Mouse (Mus musculus) thymus, postnatal 25 days (tissue): ENCODE data around the gene Lrrc25.

Experiments
- DNase-seq: peaks from one replicate; pipeline ENCODE4 v3.0.0; 2022

The Lrrc25 gene

DNA sequence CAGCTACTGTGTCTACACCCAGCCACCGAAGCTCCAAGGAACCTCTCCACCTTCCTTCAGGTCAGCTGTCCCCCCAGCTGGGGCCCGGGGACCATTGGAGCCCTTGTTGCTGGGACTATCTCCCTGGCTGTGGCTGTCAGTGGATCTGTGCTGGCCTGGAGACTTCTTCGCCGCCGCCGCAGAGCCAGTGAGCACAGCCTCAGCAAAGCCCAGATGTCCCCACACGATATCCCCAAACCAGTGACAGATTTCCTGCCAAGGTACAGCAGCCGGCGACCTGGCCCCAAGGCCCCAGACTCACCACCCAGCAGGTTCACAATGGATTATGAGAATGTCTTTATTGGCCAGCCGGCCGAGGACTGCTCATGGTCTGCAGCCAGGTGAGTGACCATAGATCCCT is 2.0 kb downstream of the Lrrc25 start:
- DNase-seq, result no peak

DNA sequence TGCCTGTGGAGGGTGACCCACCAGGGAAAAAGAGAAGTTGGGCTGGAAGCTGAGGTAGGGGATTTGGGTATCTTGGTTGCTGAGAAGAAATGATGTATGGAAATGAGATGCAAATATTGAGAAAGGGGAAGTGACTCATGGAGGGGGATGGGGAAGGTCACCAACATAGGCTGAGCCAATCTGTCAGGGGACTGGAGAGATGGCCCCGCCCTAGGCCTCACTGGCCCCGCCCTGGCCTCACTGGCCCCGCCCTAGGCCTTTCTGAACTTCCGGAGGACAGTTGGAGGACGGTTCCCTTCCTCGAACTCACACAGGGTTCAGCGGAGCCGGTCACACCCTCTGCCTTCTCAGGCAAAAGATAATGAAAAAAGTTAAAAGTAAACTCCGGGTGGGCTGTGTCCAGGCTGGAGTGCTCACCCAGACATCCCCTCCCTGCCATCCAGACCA is 3.0 kb downstream of the Lrrc25 start:
- DNase-seq, result peak; percentile 42

DNA sequence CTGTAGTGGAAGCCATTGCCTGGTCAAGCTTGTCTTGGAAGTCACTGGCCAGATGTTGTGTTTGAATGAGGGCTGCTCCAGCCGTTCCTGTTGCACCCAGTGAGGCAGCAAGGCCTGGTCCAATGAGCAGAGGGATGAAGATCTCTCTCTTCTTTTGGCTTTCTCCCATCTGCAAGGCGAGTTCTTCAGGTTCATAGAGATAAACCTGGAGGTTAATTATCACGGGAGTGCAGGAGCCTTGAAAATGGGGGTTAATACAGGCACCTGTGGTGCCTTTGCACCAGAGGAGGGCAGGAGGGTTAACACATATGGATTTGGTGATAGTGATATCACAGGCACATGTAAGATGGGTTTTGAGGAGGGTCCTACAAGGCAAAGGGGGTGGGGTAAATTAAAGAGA is 6.3 kb downstream of the Lrrc25 start:
- no peak for DNase-seq

DNA sequence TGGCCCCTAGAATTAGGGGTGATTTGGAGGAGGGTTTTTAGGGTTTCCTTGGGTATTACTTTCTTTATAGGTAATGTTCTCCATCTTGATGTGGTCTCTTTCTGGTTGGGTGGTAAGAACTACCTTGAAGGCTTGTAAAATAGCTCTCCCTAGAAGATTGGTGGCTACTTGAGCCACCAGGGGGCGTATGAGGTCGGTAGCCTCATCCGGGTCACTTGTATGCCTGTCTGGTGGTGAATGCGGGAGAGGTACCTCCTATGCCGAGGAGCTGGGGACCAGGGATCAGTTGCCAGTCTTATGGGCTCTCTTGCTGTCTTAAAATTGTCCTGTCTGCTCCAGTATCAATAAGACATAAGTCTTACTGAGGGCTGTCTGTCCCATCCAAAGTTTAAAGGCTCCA is 9.1 kb downstream of the Lrrc25 start:
- peak; percentile 56 for DNase-seq

DNA sequence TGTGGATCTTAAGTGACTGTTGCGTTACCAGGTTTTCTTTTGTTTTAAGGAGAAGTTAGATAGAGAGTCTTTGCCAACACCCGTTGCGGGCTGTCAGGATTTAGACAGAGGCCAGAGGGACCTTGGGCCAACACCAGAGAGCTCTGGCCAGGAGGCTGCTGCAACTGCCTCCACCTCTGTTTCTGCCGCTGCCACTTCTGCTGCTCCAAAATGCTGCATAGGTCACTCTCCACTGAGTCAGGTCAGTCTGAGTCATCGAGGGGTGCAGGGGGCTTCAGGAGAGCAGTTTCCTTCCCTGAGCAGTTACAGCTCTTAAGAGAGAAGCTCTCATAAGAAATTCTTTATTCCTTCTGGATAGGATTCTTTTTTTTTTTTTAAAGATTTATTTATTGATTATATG is 11.1 kb downstream of the Lrrc25 start:
- no peak for DNase-seq

DNA sequence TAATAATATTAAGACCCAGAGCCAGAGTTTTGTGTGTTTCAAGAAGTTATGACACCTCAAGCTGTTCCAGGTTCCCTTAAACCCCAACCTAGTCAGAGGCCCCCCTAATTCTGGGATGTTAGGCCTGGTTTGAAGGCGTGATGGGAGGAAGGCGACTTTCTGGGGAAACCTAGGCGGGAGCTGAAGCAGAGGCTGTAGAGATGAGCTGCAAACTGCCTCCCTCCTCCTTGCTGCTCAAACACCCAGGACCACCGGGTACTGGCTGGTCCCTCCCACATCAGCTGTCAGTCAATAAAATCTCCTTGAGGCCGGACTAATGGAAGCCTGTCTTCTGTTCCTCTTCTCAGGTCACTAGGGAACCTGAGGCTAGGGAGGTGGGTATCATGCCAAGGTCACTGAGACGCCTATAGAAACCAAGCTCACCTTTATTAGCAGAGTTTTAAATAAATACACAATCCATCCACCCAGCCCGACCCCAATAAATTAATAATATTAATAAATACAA is 13.1 kb downstream of the Lrrc25 start:
- DNase-seq, result no peak

DNA sequence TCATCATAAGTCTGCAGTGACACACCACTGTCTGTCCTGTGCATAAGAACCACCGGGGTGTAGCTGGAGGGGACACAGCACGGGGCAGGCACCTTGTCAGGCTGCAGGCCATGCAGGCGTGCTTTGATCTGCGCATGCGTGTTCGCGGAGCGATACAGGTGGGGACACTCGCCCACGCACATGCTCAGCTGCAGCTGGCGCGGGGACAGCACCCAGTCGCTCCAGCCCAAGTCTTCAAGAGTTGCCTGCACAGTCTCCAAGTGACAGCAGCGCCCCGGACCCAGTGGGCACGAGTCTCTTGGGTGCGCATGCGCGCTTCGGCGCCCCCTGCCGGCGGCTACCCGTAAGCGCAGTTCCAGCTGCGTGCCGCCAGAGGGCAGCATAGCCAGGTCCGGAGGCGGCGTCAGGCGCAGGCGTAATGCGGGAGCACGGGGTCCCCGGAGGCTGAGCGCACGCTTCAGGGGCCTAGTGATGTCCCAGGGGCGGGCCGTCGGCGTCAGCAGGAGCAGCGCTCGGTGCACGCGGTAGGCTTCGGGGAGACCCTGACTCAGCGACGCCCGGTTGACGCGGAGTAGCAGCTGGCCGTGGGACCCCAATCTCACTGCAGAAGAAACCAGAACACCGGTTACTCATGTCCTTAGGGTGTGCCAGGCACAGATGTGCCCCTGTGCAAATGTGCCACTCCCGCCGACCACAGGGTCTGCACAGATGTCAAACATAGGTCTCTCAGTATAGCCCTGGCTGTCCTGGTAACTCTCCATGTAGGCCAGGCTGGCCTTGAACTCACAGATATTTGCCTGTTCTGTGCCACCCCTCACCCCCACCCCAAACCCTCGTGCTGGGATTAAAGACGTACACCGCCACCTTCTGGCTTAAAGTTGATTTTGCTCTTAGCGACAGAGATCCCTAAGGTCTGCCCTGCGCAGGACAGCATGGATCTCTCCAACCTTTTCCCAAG is 13.9 kb downstream of the Lrrc25 start:
- peak; percentile 97 for DNase-seq

DNA sequence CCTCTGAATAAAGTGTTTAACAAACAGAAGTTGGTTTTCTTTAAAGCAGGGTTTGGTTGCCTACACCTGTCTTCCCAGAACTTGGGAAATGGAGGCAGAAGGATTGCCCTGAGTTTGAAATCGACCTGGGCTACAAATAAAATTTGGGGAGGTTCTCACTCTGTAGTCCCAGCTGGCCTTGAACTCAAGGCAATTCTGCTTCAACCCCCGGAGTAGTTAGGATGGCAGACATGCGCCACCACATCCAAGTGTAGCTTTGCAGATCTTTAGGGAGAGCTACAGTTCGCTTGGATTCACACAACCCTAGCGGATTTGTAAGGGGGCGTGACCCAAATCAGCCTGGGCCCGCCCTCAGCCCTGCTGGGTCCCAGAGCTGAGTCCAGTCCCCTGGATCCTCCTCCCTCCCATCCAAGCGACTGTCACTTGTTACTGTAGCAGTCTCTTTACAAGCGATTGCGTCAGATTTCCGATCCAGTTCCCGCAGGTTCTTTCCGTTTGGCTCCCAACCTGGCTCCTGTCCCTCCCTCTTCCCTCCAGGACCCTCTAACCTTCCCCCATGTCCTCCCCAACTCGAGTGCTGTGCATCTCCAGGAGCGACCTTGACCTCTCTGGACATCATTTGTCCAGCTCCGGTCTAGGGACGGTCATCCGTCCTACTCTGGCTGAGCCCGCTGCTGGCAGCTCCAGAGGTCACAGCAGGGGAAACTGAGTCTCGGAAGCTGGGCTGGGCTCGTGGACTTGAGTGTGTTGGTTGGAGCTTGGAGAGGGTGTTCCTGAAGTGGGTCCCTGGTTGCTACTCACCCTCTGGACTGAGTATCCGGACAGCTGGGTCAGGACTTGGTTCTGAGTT is 14.8 kb downstream of the Lrrc25 start:
- no peak for DNase-seq

DNA sequence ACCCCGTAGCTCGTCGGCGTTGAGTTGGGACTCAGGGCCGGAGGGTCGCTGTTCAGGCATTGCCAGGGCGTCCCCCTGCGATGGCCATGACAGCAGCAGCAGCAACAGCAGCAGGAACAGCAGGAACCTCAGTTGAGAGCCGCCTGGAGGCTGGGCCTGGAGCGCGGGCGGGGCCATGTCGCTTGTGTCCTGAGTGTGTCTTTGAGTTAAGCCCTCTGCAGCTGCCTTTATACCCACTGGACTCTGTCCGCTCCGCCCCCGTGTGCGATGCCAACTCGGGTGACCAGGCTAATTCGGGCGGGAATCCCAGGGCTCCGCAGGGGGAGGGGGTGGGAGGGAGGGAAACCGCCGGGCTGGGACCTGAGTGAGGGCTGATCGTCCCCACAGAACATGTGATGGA is 15.5 kb downstream of the Lrrc25 start:
- DNase-seq, result no peak

DNA sequence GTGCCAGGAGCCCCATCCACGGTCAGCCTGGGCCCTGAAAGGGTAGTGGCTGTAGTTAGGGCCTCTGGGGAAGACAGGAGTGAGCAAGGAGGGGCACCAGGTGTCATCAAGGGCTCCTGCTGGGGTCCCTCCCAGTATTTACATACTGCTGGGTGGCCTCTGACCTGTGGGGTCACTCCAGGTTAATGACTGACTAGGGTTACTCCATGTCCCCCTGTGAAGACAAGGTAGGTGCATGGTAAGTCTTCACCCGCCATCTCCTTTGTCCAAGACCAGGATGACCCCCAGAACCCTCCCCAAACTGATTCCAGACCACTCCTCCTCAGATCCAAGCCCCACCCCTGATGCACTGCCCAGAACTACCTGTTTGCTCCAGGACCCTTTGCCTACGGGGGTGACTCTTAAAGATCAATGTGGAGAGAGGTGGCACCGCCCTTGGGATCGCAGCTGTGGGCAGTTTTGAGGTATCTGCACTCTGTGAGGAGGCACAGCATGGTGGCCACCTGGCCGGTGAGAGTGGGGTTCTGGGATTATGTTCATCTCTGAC is 16.5 kb downstream of the Lrrc25 start, which contains the start of gene Gdf15:
Gene Gdf15 (minus strand): TSS at position 111 of the 547 bp plus-strand sequence.
- DNase-seq, result no peak

DNA sequence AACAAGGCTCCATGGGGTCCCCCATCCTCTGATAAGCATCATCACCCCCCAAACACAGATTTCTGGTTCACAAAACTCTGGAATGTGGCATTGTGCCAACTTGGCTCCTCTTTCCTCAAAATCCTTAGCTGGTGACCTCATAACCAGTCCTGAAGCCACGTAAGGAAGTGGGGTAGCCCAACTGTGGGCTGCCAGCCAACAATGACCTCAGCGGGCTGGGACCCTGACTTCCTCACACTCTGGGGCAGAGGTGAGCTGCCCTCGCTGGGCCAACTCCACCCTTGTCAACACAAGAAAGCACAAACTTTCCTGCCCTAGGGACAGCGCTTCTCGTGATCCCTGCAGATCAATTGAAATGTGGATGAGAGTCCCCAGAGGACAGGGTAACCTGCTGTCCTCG is 18.1 kb downstream of the Lrrc25 start:
- DNase-seq, result no peak

DNA sequence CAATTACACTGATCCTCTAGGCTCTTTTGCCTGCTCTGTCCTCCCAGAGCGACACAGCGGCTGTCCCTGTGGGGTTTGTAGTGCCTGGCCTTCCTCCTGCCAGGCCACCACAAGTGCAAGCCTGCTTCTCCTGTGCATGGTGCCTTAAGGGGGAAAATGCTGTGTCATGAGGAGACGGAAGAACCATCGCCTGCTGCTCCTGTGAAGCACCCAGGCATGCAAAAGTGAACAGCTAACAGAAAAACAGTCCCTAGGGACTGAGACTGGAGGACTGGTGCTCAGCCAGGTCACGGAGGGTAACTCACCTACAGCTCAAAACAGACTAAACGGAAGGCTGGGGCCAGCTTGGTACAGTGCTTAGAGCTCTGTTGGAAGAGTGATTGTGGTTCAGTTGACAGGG is 19.6 kb downstream of the Lrrc25 start:
- no peak for DNase-seq

DNA sequence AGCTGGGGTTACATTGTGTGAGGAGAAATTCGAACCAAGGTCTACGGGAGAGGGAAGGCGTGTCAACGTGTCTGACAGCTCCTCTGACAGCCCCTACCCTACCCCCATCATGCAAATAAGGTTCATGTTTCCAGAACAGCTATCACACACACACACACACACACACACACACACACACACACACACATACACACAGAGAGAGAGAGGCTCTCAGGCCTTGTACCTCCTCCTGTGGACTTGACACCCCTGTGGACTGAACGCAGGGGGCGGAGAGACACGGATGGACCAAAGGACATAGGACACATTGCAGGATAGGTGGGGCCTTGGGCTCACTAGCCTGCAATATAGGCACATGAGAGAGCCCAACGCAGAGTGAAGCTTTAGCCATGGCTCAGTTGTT is 20.9 kb downstream of the Lrrc25 start:
- no peak for DNase-seq

DNA sequence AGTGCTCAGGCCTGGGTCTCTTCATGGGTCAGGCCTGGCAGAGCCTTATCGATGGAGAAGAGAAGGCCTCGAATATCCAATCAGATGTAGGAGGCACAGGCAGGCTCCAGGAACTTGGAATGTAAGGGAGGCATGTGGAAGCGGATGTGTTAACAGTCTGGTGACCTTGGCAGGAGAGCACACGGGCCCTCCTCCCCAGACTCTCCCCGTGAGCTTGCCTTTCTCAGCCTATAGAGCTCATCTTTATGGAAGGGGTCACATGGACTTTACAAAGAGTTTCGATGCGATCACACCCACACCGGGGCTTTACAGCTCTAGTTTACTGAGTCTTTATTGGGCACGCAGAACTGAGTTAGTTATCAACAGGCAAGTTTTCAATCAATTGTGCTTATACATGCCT is 22.8 kb downstream of the Lrrc25 start:
- no peak for DNase-seq

DNA sequence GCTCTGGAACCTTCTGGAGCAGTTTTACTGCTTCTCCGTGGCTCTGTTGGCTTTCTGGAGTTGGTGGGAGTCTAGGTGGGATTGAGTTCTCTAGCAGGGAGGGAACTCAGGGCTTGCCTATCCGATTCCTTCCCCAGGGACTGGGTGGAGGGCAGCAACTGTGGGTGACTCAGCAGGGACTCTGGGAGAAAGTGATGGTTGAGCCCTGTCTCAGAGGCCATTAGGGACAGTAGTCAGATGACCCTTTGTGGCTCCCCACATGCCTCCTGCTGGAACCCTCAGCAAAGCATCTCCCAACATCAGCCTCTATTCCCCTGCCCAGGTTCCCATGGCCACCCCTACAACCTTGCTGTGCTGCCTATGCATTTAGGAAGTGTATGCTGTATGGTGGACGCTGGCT is 27.1 kb downstream of the Lrrc25 start:
- DNase-seq, result no peak

DNA sequence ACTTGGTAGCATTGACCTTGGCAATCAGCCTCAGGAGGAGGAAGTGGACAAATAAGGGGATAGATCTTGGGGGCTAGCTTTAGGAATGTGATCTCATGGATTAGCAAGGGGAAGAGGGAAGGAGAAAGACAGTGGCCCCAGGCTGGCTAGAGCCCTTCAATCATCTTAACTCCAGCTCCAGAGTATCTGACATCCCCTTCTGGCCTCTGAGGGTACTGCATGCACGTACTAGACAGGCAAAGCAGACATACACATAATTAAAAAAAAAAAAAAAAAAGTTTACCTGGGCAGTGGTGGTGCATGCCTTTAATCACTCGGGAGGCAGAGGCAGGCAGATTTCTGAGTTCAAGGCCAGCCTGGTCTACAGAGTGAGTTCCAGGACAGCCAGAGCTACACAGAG is 28.1 kb downstream of the Lrrc25 start:
- no peak for DNase-seq

DNA sequence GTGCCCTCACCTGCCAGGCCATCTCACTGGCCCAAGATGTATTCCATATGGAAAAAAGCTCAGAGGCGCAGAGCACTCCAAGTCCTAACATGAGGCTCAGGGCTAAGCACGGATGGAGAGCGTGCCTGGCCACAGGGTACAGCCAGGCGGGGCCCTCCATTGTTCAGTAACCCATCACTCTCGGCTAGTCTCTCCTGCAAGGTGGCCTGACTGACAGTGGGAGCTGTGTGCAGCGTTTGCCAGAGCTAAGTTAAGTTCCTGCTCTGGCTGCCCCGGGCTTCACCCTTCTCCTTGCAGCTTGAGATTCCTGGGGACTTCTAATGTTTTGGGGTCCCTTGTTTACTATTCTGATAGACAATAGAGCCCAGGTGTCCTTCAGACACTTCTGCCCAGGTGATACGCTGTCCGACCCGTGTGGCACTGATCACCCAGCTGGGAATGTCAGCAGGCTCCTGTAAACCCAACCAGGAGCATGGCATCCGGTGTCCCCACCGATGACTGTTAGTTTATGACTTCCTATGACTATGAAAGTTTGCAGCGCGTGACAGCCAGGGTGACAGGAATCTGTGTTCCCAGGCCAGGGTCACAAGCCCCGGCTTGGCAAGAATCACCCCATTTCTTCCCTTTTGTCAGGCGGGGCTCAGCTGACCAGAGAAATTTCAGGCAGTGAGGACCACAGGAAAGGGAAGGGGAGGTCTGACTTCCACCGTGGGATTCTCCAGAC is 29.7 kb downstream of the Lrrc25 start:
- DNase-seq, result no peak

DNA sequence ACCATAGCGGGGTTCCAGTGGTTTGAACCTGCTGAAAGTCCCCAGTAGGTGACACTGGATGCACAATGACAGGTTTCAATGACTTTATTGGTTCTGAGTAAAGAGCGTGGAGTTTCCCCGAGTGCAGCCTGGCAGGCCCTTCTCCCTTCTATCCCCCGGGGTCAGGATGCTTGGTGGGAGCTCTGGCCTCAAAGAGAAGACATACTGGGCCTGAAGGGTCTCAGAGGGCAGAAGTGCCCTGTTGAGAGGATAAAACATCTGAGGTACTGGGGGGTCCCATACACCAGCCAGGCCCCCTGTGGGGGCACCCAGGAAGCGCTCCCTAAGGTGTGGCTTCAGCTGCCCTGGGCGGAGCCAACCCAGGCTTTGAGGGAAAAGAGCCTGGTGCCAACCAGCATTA is 30.4 kb downstream of the Lrrc25 start:
- DNase-seq, result no peak

DNA sequence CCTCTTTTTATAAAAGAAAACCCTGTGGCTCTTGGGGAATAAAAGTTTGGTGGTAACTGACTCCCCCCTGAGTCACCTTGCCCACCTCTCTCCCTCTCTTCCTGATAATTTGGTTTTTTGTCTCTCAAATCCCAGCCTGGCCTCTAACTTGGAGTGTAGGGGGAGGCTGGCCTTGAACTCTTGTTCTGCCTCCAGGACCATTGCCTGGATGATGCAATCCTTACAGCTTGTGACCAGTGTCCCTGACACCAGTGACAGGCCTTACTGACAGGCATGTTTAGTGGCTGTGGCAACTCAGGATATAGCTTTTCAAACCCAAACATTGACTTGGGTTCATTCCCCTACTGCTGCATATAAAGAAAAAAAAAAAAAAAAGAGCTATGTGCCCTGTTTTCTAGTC is 30.8 kb downstream of the Lrrc25 start:
- DNase-seq, result no peak

DNA sequence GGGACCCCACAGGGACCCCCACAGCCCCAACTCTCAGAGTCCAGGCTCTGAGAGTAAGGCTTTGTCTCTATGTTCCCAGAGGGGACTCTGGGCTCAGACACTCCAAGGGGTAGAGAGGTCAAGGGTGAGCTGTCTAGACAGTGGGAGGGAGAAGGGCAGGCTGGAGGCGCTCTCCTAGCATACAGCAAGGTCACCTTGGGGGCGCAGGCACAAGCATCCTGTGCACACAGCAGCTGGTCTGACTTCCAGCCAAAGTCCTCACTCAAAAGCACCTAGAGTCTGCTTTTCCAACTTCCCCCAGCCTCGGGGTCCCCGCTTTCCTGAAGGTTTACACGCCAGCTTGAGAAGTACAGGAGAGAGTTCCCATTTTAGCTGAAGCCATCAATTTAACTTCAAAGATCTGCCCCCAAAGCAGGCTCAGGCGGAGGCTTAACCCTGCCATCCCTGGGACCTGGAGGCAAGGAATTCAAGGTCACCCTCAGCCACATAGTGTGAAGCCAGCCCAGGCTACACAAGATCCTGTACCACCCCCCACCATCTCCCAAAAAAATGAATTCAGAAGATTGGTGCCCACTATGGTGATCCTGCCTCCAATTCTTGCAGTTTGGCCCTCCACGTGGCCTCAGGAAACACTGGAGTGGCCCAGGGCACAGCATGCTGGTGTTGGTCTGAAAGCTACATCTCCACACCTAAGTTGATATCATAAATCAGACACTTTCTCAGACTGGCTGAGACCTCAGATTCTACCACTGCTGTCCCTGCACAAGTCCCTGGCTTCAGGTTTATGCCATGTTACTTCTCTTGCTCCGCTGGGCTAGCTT is 31.6 kb downstream of the Lrrc25 start:
- no peak for DNase-seq

DNA sequence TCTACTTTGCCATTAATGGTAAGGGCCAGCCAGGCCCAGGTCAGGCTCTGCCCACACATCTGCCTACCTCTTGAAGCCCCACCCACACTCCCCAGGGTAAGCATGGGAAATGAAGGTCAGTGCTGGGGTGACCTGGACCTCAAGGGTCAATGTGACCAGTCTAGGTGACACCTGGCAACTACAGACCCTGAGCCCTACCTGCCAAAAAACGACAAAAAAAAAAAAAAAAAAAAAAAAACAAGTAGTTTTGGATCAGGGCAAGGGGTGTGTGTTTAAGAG is 32.1 kb downstream of the Lrrc25 start:
- DNase-seq, result no peak

DNA sequence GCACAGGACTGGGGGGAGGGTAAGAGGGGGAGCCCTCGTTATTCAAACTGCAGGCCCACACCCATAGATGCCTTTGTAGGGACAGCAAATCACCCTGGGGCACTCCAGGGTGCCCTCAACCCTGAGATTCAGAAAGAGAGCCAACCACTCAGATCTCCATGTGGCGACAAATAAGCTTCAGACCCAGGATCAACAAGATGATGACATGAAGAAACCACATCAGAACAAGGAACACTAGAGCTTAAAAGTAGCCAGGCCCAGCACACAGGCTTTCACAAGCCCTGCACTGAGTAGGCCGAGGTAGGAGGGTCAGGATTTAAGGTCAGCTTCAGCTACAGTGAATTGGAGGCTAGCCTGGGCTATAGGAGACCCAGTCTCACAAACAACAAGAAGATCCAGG is 33.0 kb downstream of the Lrrc25 start:
- DNase-seq, result no peak
